Mouse (Mus musculus): ENCODE data around the gene Prkce. TPM values are rescaled to one million over a fixed set of nuclear protein-coding genes. Genes with fewer than 3 reads are reported as not detected.

Gene Prkce
- total RNA-seq, 1 experiment, result 1.7 TPM

GRCm38 (mm10) chr17:86422023-86422422, 254.4 kb downstream of the Prkce start:
- H3K27ac ChIP-seq (ENCODE audit: insufficient read depth, low read depth, low read length, poor library complexity, severe bottlenecking), result no peak overlapping the region
- in situ Hi-C loops (cut with MboI; ENCODE audit: low sequenced_read_pairs in 2 of 2, unreplicated experiment in 2 of 2), result no loop called here
- H3K9me3 ChIP-seq (ENCODE audit: control insufficient read depth, insufficient read depth, low read depth, low read length), result no peaks in the 10 kb centered on the region
- DNase-seq (ENCODE audit: low read depth, low spot score), result no peak
- TF ChIP-seq ZNF384 (IDR thresholded peaks at IDR 0.05; ENCODE audit: low read depth, low read length) (no peak), MAFK (IDR thresholded peaks at IDR 0.05; ENCODE audit: insufficient read depth, low read depth, low read length) (no peak), HCFC1 (IDR thresholded peaks at IDR 0.05; ENCODE audit: borderline replicate concordance, insufficient read depth, low read length) (no peak), ZC3H11A (IDR thresholded peaks at IDR 0.05; ENCODE audit: borderline replicate concordance, low read depth, low read length) (no peak), CHD2 (IDR thresholded peaks at IDR 0.05; ENCODE audit: low read depth, low read length) (no peak)
- no peak overlapping the region for H3K4me3 ChIP-seq (ENCODE audit: insufficient read depth in 1 of 2, low read depth in 1 of 2, low read length in 2 of 2, poor library complexity in 1 of 2, severe bottlenecking in 1 of 2)
- no peak overlapping the region for H3K9ac ChIP-seq (ENCODE audit: insufficient read depth, low read depth, low read length, poor library complexity, severe bottlenecking)
- H3K36me3 ChIP-seq (ENCODE audit: control insufficient read depth, insufficient read depth, low read length, poor library complexity, severe bottlenecking), result no peaks in the 10 kb centered on the region
- no peaks in the 10 kb centered on the region for H3K4me1 ChIP-seq (ENCODE audit: control insufficient read depth in 2 of 2, insufficient read depth in 2 of 2, low read length in 2 of 2, poor library complexity in 1 of 2)

DNA sequence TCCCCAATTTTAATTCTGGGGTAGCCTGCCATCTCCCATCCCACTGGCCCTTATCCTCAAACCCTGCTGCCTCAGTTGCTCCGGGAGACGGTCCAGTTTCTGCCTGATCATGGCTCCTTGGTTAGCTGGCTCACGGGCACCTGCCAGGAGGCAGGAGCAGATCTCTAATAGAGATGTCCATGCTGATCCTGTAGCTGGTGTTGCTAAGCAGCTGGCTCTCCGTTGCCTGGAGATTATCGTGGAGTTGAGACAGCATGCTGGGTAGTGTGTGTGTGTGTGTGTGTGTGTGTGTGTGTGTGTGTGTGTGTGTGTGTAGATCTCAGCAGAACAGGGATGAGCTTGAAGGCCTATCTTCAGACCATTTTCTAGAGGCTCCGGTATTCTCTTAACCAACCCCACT, 262.3 kb downstream of the Prkce start:
- Histone ChIP-seq H3K9ac (ENCODE audit: insufficient read depth, low read depth, low read length, poor library complexity, severe bottlenecking) (no peak overlapping the region), H3K27ac (ENCODE audit: insufficient read depth, low read depth, low read length, poor library complexity, severe bottlenecking) (no peak overlapping the region), H3K4me1 (ENCODE audit: control insufficient read depth in 2 of 2, insufficient read depth in 2 of 2, low read length in 2 of 2, poor library complexity in 1 of 2) (peaks cover 0 to 3% of the 10 kb centered on the region in 2 experiments; a peak in 2 of 4 replicates), H3K36me3 (ENCODE audit: control insufficient read depth, insufficient read depth, low read length, poor library complexity, severe bottlenecking) (no peaks in the 10 kb centered on the region), H3K9me3 (ENCODE audit: control insufficient read depth, insufficient read depth, low read depth, low read length) (no peaks in the 10 kb centered on the region), H3K4me3 (ENCODE audit: insufficient read depth in 1 of 2, low read depth in 1 of 2, low read length in 2 of 2, poor library complexity in 1 of 2, severe bottlenecking in 1 of 2) (no peak overlapping the region)
- in situ Hi-C loops (cut with MboI; ENCODE audit: low sequenced_read_pairs in 2 of 2, unreplicated experiment in 2 of 2), result no loop called here
- DNase-seq (ENCODE audit: low read depth, low spot score), result no peak
- TF ChIP-seq ZNF384 (IDR thresholded peaks at IDR 0.05; ENCODE audit: low read depth, low read length) (no peak), HCFC1 (IDR thresholded peaks at IDR 0.05; ENCODE audit: borderline replicate concordance, insufficient read depth, low read length) (no peak), MAFK (IDR thresholded peaks at IDR 0.05; ENCODE audit: insufficient read depth, low read depth, low read length) (no peak)

GRCm38 (mm10) chr17:86433117-86433516, 265.5 kb downstream of the Prkce start:
- no peak overlapping the region for H3K27ac ChIP-seq (ENCODE audit: insufficient read depth, low read depth, low read length, poor library complexity, severe bottlenecking)
- no peaks in the 10 kb centered on the region for H3K9me3 ChIP-seq (ENCODE audit: control insufficient read depth, insufficient read depth, low read depth, low read length)
- H3K4me3 ChIP-seq (ENCODE audit: insufficient read depth in 1 of 2, low read depth in 1 of 2, low read length in 2 of 2, poor library complexity in 1 of 2, severe bottlenecking in 1 of 2), result no peak overlapping the region
- no peak overlapping the region for H3K9ac ChIP-seq (ENCODE audit: insufficient read depth, low read depth, low read length, poor library complexity, severe bottlenecking)
- no peak for DNase-seq (ENCODE audit: low read depth, low spot score)
- H3K36me3 ChIP-seq (ENCODE audit: control insufficient read depth, insufficient read depth, low read length, poor library complexity, severe bottlenecking), result no peaks in the 10 kb centered on the region
- in situ Hi-C loops (cut with MboI; ENCODE audit: low sequenced_read_pairs in 2 of 2, unreplicated experiment in 2 of 2), result no loop called here
- H3K4me1 ChIP-seq (ENCODE audit: control insufficient read depth in 2 of 2, insufficient read depth in 2 of 2, low read length in 2 of 2, poor library complexity in 1 of 2), result peaks cover 0 to 5% of the 10 kb centered on the region in 2 experiments; a peak in 2 of 4 replicates
- TF ChIP-seq HCFC1 (IDR thresholded peaks at IDR 0.05; ENCODE audit: borderline replicate concordance, insufficient read depth, low read length) (no peak), ZNF384 (IDR thresholded peaks at IDR 0.05; ENCODE audit: low read depth, low read length) (no peak)

GRCm38 (mm10) chr17:86433813-86434212, 266.2 kb downstream of the Prkce start:
- no peak overlapping the region for H3K9ac ChIP-seq (ENCODE audit: insufficient read depth, low read depth, low read length, poor library complexity, severe bottlenecking)
- in situ Hi-C loops (cut with MboI; ENCODE audit: low sequenced_read_pairs in 2 of 2, unreplicated experiment in 2 of 2), result no loop called here
- no peak overlapping the region for H3K27ac ChIP-seq (ENCODE audit: insufficient read depth, low read depth, low read length, poor library complexity, severe bottlenecking)
- H3K36me3 ChIP-seq (ENCODE audit: control insufficient read depth, insufficient read depth, low read length, poor library complexity, severe bottlenecking), result no peaks in the 10 kb centered on the region
- no peak overlapping the region for H3K4me3 ChIP-seq (ENCODE audit: insufficient read depth in 1 of 2, low read depth in 1 of 2, low read length in 2 of 2, poor library complexity in 1 of 2, severe bottlenecking in 1 of 2)
- no peak for DNase-seq (ENCODE audit: low read depth, low spot score)
- TF ChIP-seq ZNF384 (IDR thresholded peaks at IDR 0.05; ENCODE audit: low read depth, low read length) (no peak), ZC3H11A (IDR thresholded peaks at IDR 0.05; ENCODE audit: borderline replicate concordance, low read depth, low read length) (no peak), MAFK (IDR thresholded peaks at IDR 0.05; ENCODE audit: insufficient read depth, low read depth, low read length) (no peak)
- H3K4me1 ChIP-seq (ENCODE audit: control insufficient read depth in 2 of 2, insufficient read depth in 2 of 2, low read length in 2 of 2, poor library complexity in 1 of 2), result peaks cover 0 to 5% of the 10 kb centered on the region in 2 experiments; a peak in 2 of 4 replicates
- no peaks in the 10 kb centered on the region for H3K9me3 ChIP-seq (ENCODE audit: control insufficient read depth, insufficient read depth, low read depth, low read length)

- peaks cover 0 to 5% of the 10 kb centered on the region in 2 experiments; a peak in 2 of 4 replicates for H3K4me1 ChIP-seq (ENCODE audit: control insufficient read depth in 2 of 2, insufficient read depth in 2 of 2, low read length in 2 of 2, poor library complexity in 1 of 2)
- DNase-seq (ENCODE audit: low read depth, low spot score), result no peak
- H3K9me3 ChIP-seq (ENCODE audit: control insufficient read depth, insufficient read depth, low read depth, low read length), result no peaks in the 10 kb centered on the region
- no peaks in the 10 kb centered on the region for H3K36me3 ChIP-seq (ENCODE audit: control insufficient read depth, insufficient read depth, low read length, poor library complexity, severe bottlenecking)
- H3K4me3 ChIP-seq (ENCODE audit: insufficient read depth in 1 of 2, low read depth in 1 of 2, low read length in 2 of 2, poor library complexity in 1 of 2, severe bottlenecking in 1 of 2), result no peak overlapping the region
- in situ Hi-C loops (cut with MboI; ENCODE audit: low sequenced_read_pairs in 2 of 2, unreplicated experiment in 2 of 2), result no loop called here
- no peak for TF ChIP-seq ZNF384 (IDR thresholded peaks at IDR 0.05; ENCODE audit: low read depth, low read length)
- no peak for TF ChIP-seq ZC3H11A (IDR thresholded peaks at IDR 0.05; ENCODE audit: borderline replicate concordance, low read depth, low read length)
- no peak for TF ChIP-seq HCFC1 (IDR thresholded peaks at IDR 0.05; ENCODE audit: borderline replicate concordance, insufficient read depth, low read length)
- no peak for TF ChIP-seq CHD2 (IDR thresholded peaks at IDR 0.05; ENCODE audit: low read depth, low read length)
- TF ChIP-seq MAFK (IDR thresholded peaks at IDR 0.05; ENCODE audit: insufficient read depth, low read depth, low read length), result no peak
- H3K27ac ChIP-seq (ENCODE audit: insufficient read depth, low read depth, low read length, poor library complexity, severe bottlenecking), result no peak overlapping the region
- no peak overlapping the region for H3K9ac ChIP-seq (ENCODE audit: insufficient read depth, low read depth, low read length, poor library complexity, severe bottlenecking)
Observed at GRCm38 (mm10) chr17:86434781-86435180, 267.2 kb downstream of the Prkce start.
